Comparison of ENCODE assay signal across 11 mouse cellular contexts in genomic region chr13:30582541-30582940, GRCm38 (mm10). TPM values are rescaled to one million over a fixed set of nuclear protein-coding genes. Genes with fewer than 3 reads are reported as not detected.
A peak's percentile ranks its signal among the peaks of the same experiment; 100 is the strongest.
DNase-seq lines count a peak whose midpoint lies in the region; ATAC-seq and TF ChIP-seq lines count a peak whose summit lies in the region.
"Had no signal": no experiment of that assay in that cellular context is flagged by ENCODE, and none has a peak within 500 bp of the region (broad histone marks: within the 10 kb centered on the region; RNA-seq: fewer than 3 reads in every experiment).

No protein-coding gene starts in this region.

- WGBS in bone marrow, adult 2 months: 8% methylated on average over 2 of the region's 2 CpGs
- 61% methylated on average over 2 of the region's 2 CpGs for WGBS in stomach, postnatal 0 days

- intact Hi-C loops in left cerebral cortex, postnatal 4 days (cut with DNase I): no loop called here

- H3K27me3 ChIP-seq in stomach, postnatal 0 days (ENCODE audit: control insufficient read depth, insufficient read depth, low read length): no peaks in the 10 kb centered on the region
- H3K27me3 ChIP-seq: embryonic facial prominence, embryonic 12.5 days; forebrain, embryonic 12.5 days had no signal

- H3K36me3 ChIP-seq in stomach, postnatal 0 days (ENCODE audit: control insufficient read depth, insufficient read depth, low read length): no peaks in the 10 kb centered on the region
- H3K36me3 ChIP-seq: embryonic facial prominence, embryonic 12.5 days; forebrain, embryonic 12.5 days had no signal

- H3K4me3 ChIP-seq in layer of hippocampus, adult 2 months: no peak overlapping the region
- no peak overlapping the region for H3K4me3 ChIP-seq in bone marrow, adult 2 months (replicated peaks; ENCODE audit: control insufficient read depth, low read depth, low read length)
- no peak overlapping the region for H3K4me3 ChIP-seq in stomach, postnatal 0 days (ENCODE audit: low read depth, low read length)
- H3K4me3 ChIP-seq: embryonic facial prominence, embryonic 12.5 days; forebrain, embryonic 12.5 days had no signal

- H3K9ac ChIP-seq in stomach, postnatal 0 days (ENCODE audit: low read length): no peak overlapping the region
- H3K9ac ChIP-seq: embryonic facial prominence, embryonic 12.5 days; forebrain, embryonic 12.5 days had no signal

- H3K4me2 ChIP-seq in stomach, postnatal 0 days (replicated peaks; ENCODE audit: low read depth): no peak overlapping the region
- H3K4me2 ChIP-seq: embryonic facial prominence, embryonic 12.5 days; forebrain, embryonic 12.5 days had no signal

- no peak overlapping the region for H3K27ac ChIP-seq in layer of hippocampus, adult 2 months
- H3K27ac ChIP-seq in bone marrow, adult 2 months (ENCODE audit: control insufficient read depth, insufficient read depth, low read depth, low read length, poor library complexity): no peak overlapping the region
- H3K27ac ChIP-seq in stomach, postnatal 0 days (replicated peaks): no peak overlapping the region
- H3K27ac ChIP-seq: embryonic facial prominence, embryonic 12.5 days; forebrain, embryonic 12.5 days had no signal

- DNase-seq in layer of hippocampus, adult 2 months (ENCODE audit: low spot score in 2 of 2): no peak
- no peak for DNase-seq in layer of hippocampus, adult 9-10 months (ENCODE audit: low spot score)
- peak; percentile 18 for DNase-seq in lung, postnatal 10 days
- DNase-seq in stomach, postnatal 0 days (ENCODE audit: low spot score): no peak
- no peak for DNase-seq in adrenal gland, postnatal 10 days
- DNase-seq in left cerebral cortex, postnatal 4 days: no peak
- DNase-seq in right cerebral cortex, postnatal 14 days: no peak
- DNase-seq: gastrocnemius, postnatal 25 days had no signal

- no peak for TF ChIP-seq EP300 in stomach, postnatal 0 days (optimal IDR thresholded peaks at IDR 0.05)

- ATAC-seq in stomach, postnatal 0 days (ENCODE audit: low FRiP score, low TSS enrichment): no peak

- TF ChIP-seq CTCF in layer of hippocampus, adult 2 months (conservative IDR thresholded peaks at IDR 0.05): peak; percentile 44
- TF ChIP-seq CTCF in bone marrow, adult 2 months (IDR thresholded peaks at IDR 0.05; ENCODE audit: control insufficient read depth, insufficient read depth, low read length): peak; percentile 44
- peak; percentile 32 for TF ChIP-seq CTCF in stomach, postnatal 0 days (IDR thresholded peaks at IDR 0.05; ENCODE audit: low read depth)

- H3K9me3 ChIP-seq in stomach, postnatal 0 days (ENCODE audit: control insufficient read depth, low read length): no peaks in the 10 kb centered on the region
- H3K9me3 ChIP-seq: embryonic facial prominence, embryonic 12.5 days; forebrain, embryonic 12.5 days had no signal

- no peak for TF ChIP-seq POLR2A in bone marrow, adult 2 months (IDR thresholded peaks at IDR 0.05; ENCODE audit: borderline replicate concordance, control insufficient read depth, low read depth, low read length)

- H3K4me1 ChIP-seq in bone marrow, adult 2 months (ENCODE audit: control insufficient read depth, insufficient read depth, low read length): peaks cover 2% of the 10 kb centered on the region
- H3K4me1 ChIP-seq in stomach, postnatal 0 days (replicated peaks; ENCODE audit: control insufficient read depth, insufficient read depth): no peaks in the 10 kb centered on the region
- H3K4me1 ChIP-seq: embryonic facial prominence, embryonic 12.5 days; forebrain, embryonic 12.5 days had no signal

RNA-seq across cellular contexts. Expression of gene Uqcrfs1, which starts 37.4 kb away (rescaled TPM):
- 100 to 1,000 TPM; 143 to 154 TPM for total RNA-seq in layer of hippocampus, adult 2 months (2021)
- polyA plus RNA-seq in bone marrow, adult 2 months (2011; ENCODE audit: insufficient read depth, insufficient read length, low replicate concordance, missing spikeins): 32.7 and 44.7 TPM in 2 replicates
- 337 and 342 TPM in 2 replicates for polyA plus RNA-seq in stomach, postnatal 0 days (2015; fragmentation: Nextera tagmentation; extraction: Ambion mirVana)
- total RNA-seq in adrenal gland, postnatal 10 days (2021): 100 to 1,000 TPM; 621 to 635 TPM
- 100 to 1,000 TPM; 130 to 135 TPM for total RNA-seq in left cerebral cortex, postnatal 4 days (2021)

Comparison
In these comparisons a context has a peak if more than half of its experiments do, and no peak if none do; other contexts are left out.
1. RNA of gene Uqcrfs1, which starts 37.4 kb away (total RNA-seq): 621 to 635 TPM in adrenal gland, postnatal 10 days; 143 to 154 TPM in layer of hippocampus, adult 2 months and 130 to 135 TPM in left cerebral cortex, postnatal 4 days; every median in the first group is over 4 times any median in the second.
2. Peak in every context shown above with its lines, with median percentiles within 50 percentile points of each other: CTCF ChIP-seq.